Mouse (Mus musculus) heart, embryonic 13.5 days (tissue): ENCODE measurements at regions not wholly inside any gene's neighbourhood (a gene's known extent, or its start where the extent isn't known, plus 50 kb on each side); places are given as distances from the start of the nearest gene placed in this dataset.

ENCODE experiments used
- ATAC-seq: fragments of 200-750 bp; cut with Nextera tagmentation; 2 replicates; pipeline ENCODE4 v1.8.0; 2017; ENCODE audit warnings: moderate TSS enrichment; ENCODE audit not compliant: insufficient number of reproducible peaks, low FRiP score, low TSS enrichment; ENCODE audit errors: extremely low read depth
- H3K27ac ChIP-seq: fragments of 300-500 bp; sonication (generic); replicated peaks from 2 replicates; pipeline ENCODE4 v1.5.1; 2015; ENCODE audit warnings: moderate library complexity, mild to moderate bottlenecking, inconsistent platforms
- H3K27me3 ChIP-seq: fragments of 300-500 bp; sonication (generic); replicated peaks from 2 replicates; pipeline ENCODE4 v1.6.1; 2015; ENCODE audit warnings: mild to moderate bottlenecking, inconsistent platforms
- H3K36me3 ChIP-seq: fragments of 300-500 bp; sonication (generic); 2 replicates; pipeline ENCODE4 v1.6.1; 2015; ENCODE audit warnings: mild to moderate bottlenecking, inconsistent platforms
- H3K4me1 ChIP-seq: fragments of 300-500 bp; sonication (generic); 2 replicates; pipeline ENCODE4 v1.6.1; 2015; ENCODE audit warnings: inconsistent platforms
- H3K4me2 ChIP-seq: fragments of 300-500 bp; sonication (generic); 2 replicates; pipeline ENCODE4 v1.6.1; 2015; ENCODE audit warnings: inconsistent platforms, mild to moderate bottlenecking, moderate library complexity
- H3K4me3 ChIP-seq: fragments of 300-500 bp; sonication (generic); 2 replicates; pipeline ENCODE4 v1.5.1; 2015; ENCODE audit warnings: moderate library complexity, mild to moderate bottlenecking, inconsistent platforms
- H3K9ac ChIP-seq: fragments of 300-500 bp; sonication (generic); 2 replicates; pipeline ENCODE4 v1.6.1; 2015; ENCODE audit warnings: inconsistent platforms, mild to moderate bottlenecking, moderate library complexity
- H3K9me3 ChIP-seq: fragments of 300-500 bp; sonication (generic); 2 replicates; pipeline ENCODE4 v1.6.1; 2016; ENCODE audit warnings: inconsistent platforms
- WGBS: fragments of 180-500 bp; shearing (Covaris S2); methylation state at CpG from one replicate; pipeline ENCODE4 v1.1.7; 2015; ENCODE audit warnings: mixed read lengths; 5-methylcytosine and 5-hydroxymethylcytosine counted together

DNA sequence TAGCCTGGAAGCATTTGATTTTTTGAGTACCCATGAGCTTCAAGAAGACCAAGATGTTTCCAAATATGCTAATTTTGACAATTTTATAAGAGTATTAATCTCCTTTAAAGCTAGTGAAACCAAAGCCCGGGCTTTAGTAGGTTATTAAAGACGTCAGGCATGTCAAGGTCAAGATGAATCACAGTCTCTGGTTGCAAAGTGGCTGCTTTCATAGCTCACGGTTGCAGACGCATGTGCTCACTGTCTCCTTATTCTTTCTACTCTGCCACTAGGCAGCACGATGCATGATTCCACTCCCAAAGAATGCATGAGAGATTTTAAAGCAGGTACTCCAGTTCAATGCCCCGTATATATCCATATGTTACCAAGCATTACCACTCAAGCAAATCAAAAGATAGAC is 86.4 kb upstream of the Jade1 start:
- no peak for ATAC-seq
- no peaks in the 10 kb centered on the region for H3K36me3 ChIP-seq
- H3K27ac ChIP-seq = no peak overlapping the region
- no peak overlapping the region for H3K4me3 ChIP-seq
- no peaks in the 10 kb centered on the region for H3K9me3 ChIP-seq
- no peak overlapping the region for H3K4me2 ChIP-seq
- 45% methylated on average over 6 of the region's 6 CpGs for WGBS
- no peak overlapping the region for H3K9ac ChIP-seq
- H3K27me3 ChIP-seq = no peaks in the 10 kb centered on the region
- peaks cover 5% of the 10 kb centered on the region; the same call in 1 of the 2 replicates for H3K4me1 ChIP-seq

DNA sequence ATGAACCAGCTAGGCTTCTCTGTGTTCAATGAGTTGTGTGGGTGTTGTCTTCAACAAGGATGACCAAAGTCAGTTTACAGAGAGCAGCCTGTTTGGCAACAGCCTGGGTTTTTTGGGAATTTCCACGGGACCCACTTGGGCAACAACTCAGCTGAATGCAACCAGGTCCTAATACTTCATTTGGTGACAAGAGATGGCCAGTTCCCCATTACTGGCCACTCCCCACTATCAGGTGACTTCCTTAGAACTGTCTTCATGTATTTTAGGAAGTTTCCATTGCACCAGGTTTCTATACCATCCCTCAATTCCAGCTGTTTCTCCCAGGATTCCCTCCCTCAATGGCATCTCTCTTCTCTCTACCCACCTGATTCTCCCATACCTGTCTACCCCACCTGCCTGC is 87.7 kb upstream of the Jade1 start:
- H3K4me3 ChIP-seq = no peak overlapping the region
- H3K4me2 ChIP-seq = no peak overlapping the region
- H3K36me3 ChIP-seq = no peaks in the 10 kb centered on the region
- H3K27ac ChIP-seq = no peak overlapping the region
- ATAC-seq = no peak
- 81% methylated on average over 1 of the region's 1 CpGs for WGBS
- H3K4me1 ChIP-seq = peaks cover 17% of the 10 kb centered on the region
- no peak overlapping the region for H3K9ac ChIP-seq
- no peaks in the 10 kb centered on the region for H3K9me3 ChIP-seq
- no peaks in the 10 kb centered on the region for H3K27me3 ChIP-seq

DNA sequence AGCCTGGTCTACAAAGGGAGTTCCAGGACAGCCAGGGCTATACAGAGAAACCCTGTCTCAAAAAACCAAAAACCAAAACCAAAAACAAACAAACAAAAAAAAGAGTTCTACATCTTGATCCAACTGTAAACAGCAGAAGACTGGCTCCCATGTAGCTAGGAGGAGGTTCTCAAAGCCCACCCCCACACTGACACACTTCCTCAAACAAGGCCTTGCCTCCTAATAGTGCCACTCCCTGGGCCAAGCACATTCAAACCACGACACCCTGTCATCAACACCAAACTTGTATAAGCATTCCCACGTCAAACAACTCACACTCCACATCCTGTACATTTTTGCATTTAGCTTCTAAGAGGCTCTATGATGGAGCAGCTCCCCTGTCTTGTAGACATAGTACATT is 89.6 kb upstream of the Jade1 start:
- peaks cover 17% of the 10 kb centered on the region for H3K4me1 ChIP-seq
- no peak overlapping the region for H3K9ac ChIP-seq
- no peaks in the 10 kb centered on the region for H3K27me3 ChIP-seq
- H3K4me2 ChIP-seq = no peak overlapping the region
- no peak overlapping the region for H3K27ac ChIP-seq
- H3K9me3 ChIP-seq = no peaks in the 10 kb centered on the region
- 56% methylated on average over 2 of the region's 2 CpGs for WGBS
- no peak for ATAC-seq
- no peaks in the 10 kb centered on the region for H3K36me3 ChIP-seq
- H3K4me3 ChIP-seq = no peak overlapping the region

DNA sequence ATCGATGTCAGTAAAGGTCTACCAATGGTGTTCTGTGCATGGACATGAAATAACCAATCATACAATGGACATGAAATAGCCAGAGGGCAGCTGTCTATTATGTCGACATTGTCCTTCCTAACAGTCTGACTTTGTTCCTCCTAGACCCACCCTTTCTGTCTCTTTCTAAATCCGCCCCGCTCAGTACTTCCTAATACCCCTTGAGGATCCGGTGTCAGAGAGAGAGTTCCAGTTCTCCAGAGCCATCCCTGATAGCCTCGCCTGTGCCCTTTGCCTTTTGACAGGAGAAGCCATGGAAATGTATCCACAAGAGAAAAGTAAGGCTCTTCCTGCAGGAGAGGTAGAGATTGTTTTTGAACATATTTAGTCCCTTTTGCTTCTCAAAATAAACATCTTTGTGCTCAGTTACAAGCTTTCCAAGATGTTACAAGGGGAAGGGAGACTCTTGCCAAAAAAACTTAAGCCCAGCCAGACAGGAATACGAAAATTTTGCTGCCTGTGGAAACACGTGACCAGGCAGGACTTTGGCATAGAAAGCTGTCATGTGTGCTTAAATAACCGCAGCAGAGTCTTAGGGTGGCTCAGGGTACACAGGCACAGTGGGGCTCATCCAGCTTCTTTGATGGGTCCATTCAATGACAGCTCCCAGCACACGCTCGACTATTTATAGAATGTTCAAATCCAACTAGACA is 92.4 kb upstream of the Jade1 start:
- no peak overlapping the region for H3K4me2 ChIP-seq
- no peaks in the 10 kb centered on the region for H3K9me3 ChIP-seq
- no peaks in the 10 kb centered on the region for H3K27me3 ChIP-seq
- peaks cover 13% of the 10 kb centered on the region for H3K4me1 ChIP-seq
- H3K27ac ChIP-seq = no peak overlapping the region; the same call in 1 of the 2 replicates
- H3K36me3 ChIP-seq = no peaks in the 10 kb centered on the region
- ATAC-seq = no peak
- no peak overlapping the region for H3K4me3 ChIP-seq
- H3K9ac ChIP-seq = no peak overlapping the region
- WGBS = 48% methylated on average over 11 of the region's 11 CpGs

DNA sequence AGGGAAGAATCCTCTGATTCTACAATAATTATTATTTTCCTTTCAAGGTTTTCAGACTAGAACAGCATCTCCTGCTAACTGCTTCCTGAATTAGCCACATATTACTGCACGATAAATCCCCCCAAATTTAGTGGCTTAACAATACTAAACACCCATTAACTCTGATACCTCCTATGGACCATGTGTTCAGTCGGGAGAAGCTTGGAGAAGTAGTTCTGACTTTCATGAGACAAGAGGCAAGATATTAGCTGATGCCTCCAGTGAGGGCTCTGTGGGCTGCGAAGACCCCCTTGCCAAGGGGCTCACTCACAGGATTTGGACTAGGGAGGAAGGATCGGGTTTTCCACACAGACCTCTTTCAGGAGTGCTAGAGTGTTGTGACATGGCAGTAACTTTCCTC is 95.4 kb upstream of the Jade1 start:
- H3K27ac ChIP-seq = no peak overlapping the region
- H3K27me3 ChIP-seq = no peaks in the 10 kb centered on the region
- ATAC-seq = no peak
- no peak overlapping the region for H3K4me2 ChIP-seq
- H3K9me3 ChIP-seq = no peaks in the 10 kb centered on the region
- H3K9ac ChIP-seq = no peak overlapping the region
- peaks cover 13% of the 10 kb centered on the region for H3K4me1 ChIP-seq
- 80% methylated on average over 4 of the region's 4 CpGs for WGBS
- H3K4me3 ChIP-seq = no peak overlapping the region
- H3K36me3 ChIP-seq = no peaks in the 10 kb centered on the region

DNA sequence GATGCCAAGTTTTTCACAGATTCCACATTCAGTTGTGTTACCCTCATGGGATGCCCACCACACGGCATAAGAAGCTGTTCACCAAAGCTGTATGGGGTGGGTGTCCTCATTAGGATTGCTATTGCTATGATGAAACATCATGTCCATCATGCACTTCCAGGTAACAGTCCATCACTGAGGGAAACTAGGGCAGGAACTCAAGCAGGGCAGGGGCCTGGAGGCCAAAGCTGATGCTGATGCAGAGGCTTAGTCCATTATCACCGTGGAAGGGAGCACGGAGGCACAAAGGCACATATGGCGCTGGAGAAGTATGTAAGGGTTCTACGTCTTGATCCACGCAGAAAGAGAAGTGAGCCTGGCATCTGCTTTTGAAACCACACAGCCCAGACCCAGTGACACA is 97.4 kb upstream of the Jade1 start:
- Histone ChIP-seq H3K27me3 (no peaks in the 10 kb centered on the region), H3K4me3 (no peak overlapping the region), H3K4me1 (peaks cover 4% of the 10 kb centered on the region), H3K4me2 (no peak overlapping the region), H3K36me3 (no peaks in the 10 kb centered on the region), H3K27ac (no peak overlapping the region), H3K9ac (no peak overlapping the region), H3K9me3 (no peaks in the 10 kb centered on the region)
- 86% methylated on average over 6 of the region's 6 CpGs for WGBS
- ATAC-seq = no peak

DNA sequence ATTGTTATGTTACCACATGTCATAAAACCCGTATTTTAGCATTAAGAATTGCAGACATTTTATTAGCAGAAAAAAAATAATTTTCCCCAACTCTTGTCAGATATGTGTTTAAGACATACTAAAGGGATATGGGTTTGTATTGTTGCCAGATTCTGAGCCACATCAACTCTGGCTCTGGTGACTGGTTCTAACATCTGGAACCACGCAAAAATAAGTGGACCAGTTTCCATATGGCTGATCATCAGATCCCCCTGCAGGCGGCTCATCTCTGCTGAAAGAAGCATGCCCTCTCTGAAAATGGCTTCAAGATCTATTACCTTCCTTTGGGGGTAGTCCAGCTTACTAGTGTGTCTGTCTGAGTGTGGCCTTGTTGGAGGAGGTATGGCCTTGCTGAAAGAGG is 102.0 kb upstream of the Jade1 start:
- no peak for ATAC-seq
- no peaks in the 10 kb centered on the region for H3K27me3 ChIP-seq
- 73% methylated on average over 3 of the region's 3 CpGs for WGBS
- no peak overlapping the region for H3K4me2 ChIP-seq
- H3K9ac ChIP-seq = no peak overlapping the region
- no peaks in the 10 kb centered on the region for H3K36me3 ChIP-seq
- H3K4me1 ChIP-seq = peaks cover 4% of the 10 kb centered on the region; the same call in 1 of the 2 replicates
- no peak overlapping the region for H3K27ac ChIP-seq
- H3K9me3 ChIP-seq = no peaks in the 10 kb centered on the region
- no peak overlapping the region for H3K4me3 ChIP-seq

DNA sequence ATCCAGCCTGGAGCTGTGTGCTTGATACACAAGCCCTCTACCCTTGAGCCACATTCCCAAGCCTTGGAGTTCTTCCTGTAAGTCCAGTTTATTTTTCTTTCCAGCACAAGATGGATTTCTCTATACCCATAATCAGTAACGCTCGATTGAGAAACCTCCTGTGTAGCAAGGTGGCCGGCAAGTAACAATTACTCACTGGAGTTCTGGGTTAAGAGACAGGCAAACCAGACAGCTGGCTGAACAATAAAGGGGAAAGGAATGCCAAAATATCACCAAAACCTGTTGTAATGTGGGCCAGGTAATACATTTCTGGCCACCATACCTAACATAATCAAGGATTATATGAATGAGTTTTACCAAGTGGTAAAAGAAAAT is 102.8 kb upstream of the Jade1 start:
- Histone ChIP-seq H3K27ac (no peak overlapping the region), H3K4me1 (peaks cover 4% of the 10 kb centered on the region; the same call in 1 of the 2 replicates), H3K4me3 (no peak overlapping the region), H3K36me3 (no peaks in the 10 kb centered on the region), H3K27me3 (no peaks in the 10 kb centered on the region), H3K9ac (no peak overlapping the region), H3K4me2 (no peak overlapping the region), H3K9me3 (peaks cover 4% of the 10 kb centered on the region; the same call in 1 of the 2 replicates)
- 48% methylated on average over 3 of the region's 3 CpGs for WGBS
- no peak for ATAC-seq

DNA sequence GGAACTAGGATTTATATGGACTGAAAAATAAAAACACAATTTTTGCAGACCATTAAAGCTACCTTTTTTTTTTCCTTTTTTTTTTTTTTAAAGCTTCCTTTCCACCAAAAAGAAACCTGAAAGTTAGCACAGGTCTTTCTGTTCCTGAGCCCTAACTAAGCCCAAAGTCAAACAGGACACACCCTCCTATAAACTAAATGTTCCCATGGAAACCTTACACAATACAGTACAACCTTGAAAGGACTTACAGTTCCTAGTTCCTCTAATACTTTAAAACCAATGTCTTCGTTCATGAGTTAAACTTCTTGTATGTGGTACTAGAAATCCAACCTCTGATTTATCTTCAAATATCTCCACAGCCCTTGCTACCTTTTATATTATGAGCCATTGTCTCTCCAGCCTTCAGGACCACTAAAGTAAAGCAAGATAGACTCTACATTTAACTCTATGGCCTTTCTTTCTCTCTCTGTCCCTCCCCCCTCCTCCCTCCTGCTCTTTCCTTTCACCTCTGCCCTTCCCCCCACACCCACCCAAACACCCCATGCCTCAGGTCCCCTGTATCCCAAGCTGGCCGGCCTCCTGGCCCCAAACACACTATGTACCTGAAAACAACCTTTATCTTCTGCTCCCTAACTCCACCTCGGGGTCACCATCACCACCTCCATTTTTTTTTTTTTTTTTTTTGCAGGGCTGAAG is 103.4 kb upstream of the Jade1 start:
- no peak for ATAC-seq
- no peak overlapping the region for H3K4me3 ChIP-seq
- 49% methylated on average over 3 of the region's 3 CpGs for WGBS
- no peaks in the 10 kb centered on the region for H3K36me3 ChIP-seq
- peaks cover 4% of the 10 kb centered on the region; the same call in 1 of the 2 replicates for H3K9me3 ChIP-seq
- peaks cover 4% of the 10 kb centered on the region; the same call in 1 of the 2 replicates for H3K4me1 ChIP-seq
- no peaks in the 10 kb centered on the region for H3K27me3 ChIP-seq
- no peak overlapping the region for H3K9ac ChIP-seq
- no peak overlapping the region for H3K4me2 ChIP-seq
- no peak overlapping the region for H3K27ac ChIP-seq

DNA sequence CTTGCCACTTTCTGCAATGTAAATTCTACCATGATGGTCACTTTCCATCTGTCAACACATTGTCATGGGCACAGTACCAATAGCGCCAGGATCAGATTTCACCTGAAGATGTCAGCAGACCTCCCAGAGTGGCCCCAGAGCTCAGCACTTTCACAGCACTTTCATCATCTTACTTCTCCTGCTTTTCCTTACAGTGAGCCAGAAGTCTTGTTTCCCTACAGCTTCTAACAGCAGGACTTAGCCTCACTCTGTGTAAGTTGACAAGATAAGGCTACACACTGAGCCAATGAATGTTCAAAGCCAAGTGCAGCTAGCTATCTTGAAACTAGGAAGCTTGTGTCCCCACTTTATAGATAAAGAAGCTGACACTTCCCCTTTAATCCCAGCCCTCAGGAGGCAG is 104.8 kb upstream of the Jade1 start:
- no peak for ATAC-seq
- 25% methylated on average over 1 of the region's 1 CpGs for WGBS

DNA sequence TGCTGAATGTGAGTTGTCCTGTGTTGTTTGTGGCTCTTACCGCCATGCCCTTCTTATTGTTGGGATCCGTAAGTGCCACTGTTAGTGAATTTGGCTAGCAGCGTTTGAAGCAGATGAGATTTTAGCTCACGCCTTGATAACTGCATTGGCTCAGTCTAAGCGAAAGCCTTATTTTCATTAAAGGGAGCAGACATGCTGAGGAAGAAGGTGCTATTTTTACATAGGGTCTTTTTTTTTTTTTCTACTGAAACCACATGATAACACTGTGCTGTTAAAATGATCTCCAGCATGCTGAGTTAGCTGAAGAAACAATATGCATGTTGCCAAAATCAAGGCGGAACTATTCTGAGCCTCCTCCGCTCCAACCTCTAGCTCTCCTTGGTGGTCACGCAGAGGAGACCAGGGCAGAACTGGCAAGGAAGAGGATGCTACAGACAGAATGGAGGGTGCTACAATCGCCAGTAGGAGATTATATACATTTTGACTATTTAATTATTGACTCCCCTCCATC is 111.2 kb upstream of the Jade1 start:
- no peak for ATAC-seq
- no peak overlapping the region for H3K4me3 ChIP-seq
- no peak overlapping the region for H3K9ac ChIP-seq
- H3K4me1 ChIP-seq = peaks cover 8% of the 10 kb centered on the region
- no peak overlapping the region for H3K4me2 ChIP-seq
- H3K27me3 ChIP-seq = no peaks in the 10 kb centered on the region
- peaks cover 4% of the 10 kb centered on the region; the same call in 1 of the 2 replicates for H3K9me3 ChIP-seq
- no peak overlapping the region for H3K27ac ChIP-seq
- no peaks in the 10 kb centered on the region for H3K36me3 ChIP-seq
- WGBS = 72% methylated on average over 9 of the region's 9 CpGs

More for the DNA sequence above, 104.8 kb upstream of the Jade1 start:
- no peak overlapping the region for H3K27ac ChIP-seq
- H3K36me3 ChIP-seq = no peaks in the 10 kb centered on the region
- H3K4me2 ChIP-seq = no peak overlapping the region
- H3K27me3 ChIP-seq = no peaks in the 10 kb centered on the region
- H3K9me3 ChIP-seq = peaks cover 4% of the 10 kb centered on the region; the same call in 1 of the 2 replicates
- H3K4me3 ChIP-seq = no peak overlapping the region
- H3K4me1 ChIP-seq = peaks cover 9% of the 10 kb centered on the region
- H3K9ac ChIP-seq = no peak overlapping the region

DNA sequence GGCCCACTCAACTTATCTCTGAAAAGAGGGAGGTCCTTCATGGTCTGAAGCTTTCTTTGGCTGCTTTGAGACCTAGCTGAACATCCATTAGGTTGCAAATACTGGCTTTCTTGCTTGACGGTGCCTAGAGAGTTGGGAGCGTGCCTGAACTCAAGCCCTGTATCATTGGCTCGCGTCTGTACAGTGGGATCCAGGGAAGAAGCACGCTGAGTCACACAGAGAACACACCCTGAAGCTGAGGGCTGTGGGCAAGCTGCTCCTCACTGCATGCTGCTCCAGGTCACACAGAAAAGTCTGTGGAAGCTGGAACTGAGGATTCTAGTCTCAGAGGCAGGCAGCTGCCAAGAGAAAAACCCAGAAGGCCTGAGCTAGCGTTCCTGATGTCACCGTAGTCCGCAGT is 119.3 kb upstream of the Jade1 start:
- Histone ChIP-seq H3K27ac (no peak overlapping the region), H3K4me2 (no peak overlapping the region), H3K27me3 (no peaks in the 10 kb centered on the region), H3K9ac (no peak overlapping the region), H3K36me3 (no peaks in the 10 kb centered on the region), H3K9me3 (no peaks in the 10 kb centered on the region), H3K4me1 (no peaks in the 10 kb centered on the region), H3K4me3 (no peak overlapping the region)
- ATAC-seq = no peak
- WGBS = 78% methylated on average over 8 of the region's 8 CpGs
